Mouse (Mus musculus): ENCODE measurements around the gene Med24. TPM values are rescaled to one million over a fixed set of nuclear protein-coding genes. Genes with fewer than 3 reads are reported as not detected.

The Med24 gene
- polyA plus RNA-seq, 1 experiment from 2014 or later, result 31.6 TPM

- Histone ChIP-seq H3K27me3 (ENCODE audit: control insufficient read depth, insufficient read depth, low read length) (no peaks in the 10 kb centered on the region), H3K4me3 (ENCODE audit: low read depth, low read length) (no peak overlapping the region), H3K9ac (ENCODE audit: low read depth, low read length) (no peak overlapping the region), H3K9me3 (replicated peaks; ENCODE audit: control insufficient read depth, low read length) (no peaks in the 10 kb centered on the region), H3K36me3 (ENCODE audit: control insufficient read depth, insufficient read depth, low read length) (peaks cover 12% of the 10 kb centered on the region), H3K4me1 (ENCODE audit: control insufficient read depth, insufficient read depth, low read length) (no peaks in the 10 kb centered on the region; the same call in 1 of the 2 replicates), H3K27ac (ENCODE audit: low read depth, low read length) (no peak overlapping the region), H3K4me2 (no peak overlapping the region)
- 81% methylated on average over 16 of the region's 16 CpGs for WGBS (ENCODE audit: insufficient replicate concordance)
- ATAC-seq (replicated peaks; ENCODE audit: insufficient number of reproducible peaks, low FRiP score, low TSS enrichment), result no peak
Measured at GRCm38 (mm10) chr11:98698849-98699640, 30.2 kb downstream of the Med24 start.

GRCm38 (mm10) chr11:98697225-98697624, 32.0 kb downstream of the Med24 start:
- WGBS (ENCODE audit: insufficient replicate concordance), result 87% methylated on average over 12 of the region's 12 CpGs

DNA sequence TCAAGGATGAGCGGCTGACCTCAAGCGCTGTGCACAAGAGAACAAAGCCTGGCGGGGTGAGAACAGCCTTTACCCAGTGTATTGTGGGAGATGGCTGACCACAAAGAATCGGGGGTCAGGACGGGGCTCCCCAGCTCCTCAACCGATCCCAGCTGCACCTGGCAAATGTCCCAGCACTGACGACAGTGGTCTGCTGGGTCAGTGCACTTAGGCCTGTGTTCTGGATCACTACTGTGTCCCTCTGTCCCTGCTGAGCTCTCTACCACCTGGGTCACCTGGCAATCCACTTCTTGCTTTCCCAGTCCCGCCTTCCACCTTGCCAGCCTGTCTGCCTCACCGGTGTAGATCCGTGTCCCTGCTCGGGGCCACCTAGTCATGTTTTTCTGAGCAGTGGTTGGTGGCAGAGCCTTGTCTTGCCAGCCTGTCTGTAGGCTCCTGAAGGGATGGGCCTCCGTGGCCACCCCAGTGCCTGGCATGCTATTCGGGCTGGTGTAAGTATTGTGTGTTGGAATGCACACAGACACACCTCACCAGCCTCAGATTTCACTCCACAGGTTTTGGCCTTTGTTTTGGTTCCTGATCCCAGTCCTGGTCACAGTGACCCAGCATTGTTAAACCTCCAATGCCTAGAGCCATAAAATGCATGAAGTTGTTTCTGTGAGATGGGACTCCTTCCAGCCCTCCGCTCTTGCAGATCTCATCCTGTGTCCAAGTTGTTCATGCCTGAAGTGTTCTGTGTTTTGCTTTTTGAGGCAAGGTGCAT, 32.6 kb downstream of the Med24 start:
- Histone ChIP-seq H3K36me3 (ENCODE audit: control insufficient read depth, insufficient read depth, low read length) (peaks cover 21% of the 10 kb centered on the region), H3K4me2 (no peak overlapping the region), H3K9me3 (replicated peaks; ENCODE audit: control insufficient read depth, low read length) (no peaks in the 10 kb centered on the region), H3K9ac (ENCODE audit: low read depth, low read length) (no peak overlapping the region), H3K27me3 (ENCODE audit: control insufficient read depth, insufficient read depth, low read length) (no peaks in the 10 kb centered on the region), H3K27ac (ENCODE audit: low read depth, low read length) (no peak overlapping the region), H3K4me3 (ENCODE audit: low read depth, low read length) (no peak overlapping the region), H3K4me1 (ENCODE audit: control insufficient read depth, insufficient read depth, low read length) (no peaks in the 10 kb centered on the region; the same call in 1 of the 2 replicates)
- WGBS (ENCODE audit: insufficient replicate concordance), result 83% methylated on average over 14 of the region's 14 CpGs
- no peak for ATAC-seq (replicated peaks; ENCODE audit: insufficient number of reproducible peaks, low FRiP score, low TSS enrichment)

More at GRCm38 (mm10) chr11:98697225-98697624, 32.0 kb downstream of the Med24 start:
- no peak overlapping the region for H3K27ac ChIP-seq (ENCODE audit: low read depth, low read length)
- ATAC-seq (replicated peaks; ENCODE audit: insufficient number of reproducible peaks, low FRiP score, low TSS enrichment), result no peak
- H3K4me1 ChIP-seq (ENCODE audit: control insufficient read depth, insufficient read depth, low read length), result no peaks in the 10 kb centered on the region; the same call in 1 of the 2 replicates
- H3K9me3 ChIP-seq (replicated peaks; ENCODE audit: control insufficient read depth, low read length), result no peaks in the 10 kb centered on the region
- no peaks in the 10 kb centered on the region for H3K27me3 ChIP-seq (ENCODE audit: control insufficient read depth, insufficient read depth, low read length)
- H3K36me3 ChIP-seq (ENCODE audit: control insufficient read depth, insufficient read depth, low read length), result peaks cover 21% of the 10 kb centered on the region
- no peak overlapping the region for H3K9ac ChIP-seq (ENCODE audit: low read depth, low read length)
- no peak overlapping the region for H3K4me2 ChIP-seq
- no peak overlapping the region for H3K4me3 ChIP-seq (ENCODE audit: low read depth, low read length)

DNA sequence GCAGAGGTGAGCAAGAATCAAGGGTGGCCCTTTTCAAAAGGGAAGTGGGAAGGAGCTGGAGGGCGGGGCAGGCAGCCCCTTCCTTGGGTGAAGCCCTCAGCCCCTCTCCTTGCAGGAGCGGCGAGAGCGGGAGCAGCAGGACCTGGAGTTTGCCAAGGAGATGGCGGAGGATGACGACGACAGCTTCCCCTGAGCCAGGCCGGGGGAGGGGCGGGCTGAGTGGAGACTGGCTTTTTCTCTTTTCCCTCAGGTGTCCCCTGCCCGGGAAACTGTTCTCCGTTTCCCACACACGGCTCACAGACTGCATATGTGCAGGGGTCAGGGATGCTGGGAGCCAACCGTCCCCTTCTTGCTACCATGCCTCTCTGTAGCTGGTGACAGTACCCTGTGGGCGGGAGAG, 33.8 kb downstream of the Med24 start:
- no peaks in the 10 kb centered on the region for H3K27me3 ChIP-seq (ENCODE audit: control insufficient read depth, insufficient read depth, low read length)
- H3K4me2 ChIP-seq, result no peak overlapping the region
- no peak for ATAC-seq (replicated peaks; ENCODE audit: insufficient number of reproducible peaks, low FRiP score, low TSS enrichment)
- H3K27ac ChIP-seq (ENCODE audit: low read depth, low read length), result no peak overlapping the region
- H3K4me3 ChIP-seq (ENCODE audit: low read depth, low read length), result no peak overlapping the region
- peaks cover 30% of the 10 kb centered on the region for H3K36me3 ChIP-seq (ENCODE audit: control insufficient read depth, insufficient read depth, low read length)
- H3K9me3 ChIP-seq (replicated peaks; ENCODE audit: control insufficient read depth, low read length), result no peaks in the 10 kb centered on the region
- 75% methylated on average over 14 of the region's 14 CpGs for WGBS (ENCODE audit: insufficient replicate concordance)
- no peaks in the 10 kb centered on the region; the same call in 1 of the 2 replicates for H3K4me1 ChIP-seq (ENCODE audit: control insufficient read depth, insufficient read depth, low read length)
- H3K9ac ChIP-seq (ENCODE audit: low read depth, low read length), result no peak overlapping the region

DNA sequence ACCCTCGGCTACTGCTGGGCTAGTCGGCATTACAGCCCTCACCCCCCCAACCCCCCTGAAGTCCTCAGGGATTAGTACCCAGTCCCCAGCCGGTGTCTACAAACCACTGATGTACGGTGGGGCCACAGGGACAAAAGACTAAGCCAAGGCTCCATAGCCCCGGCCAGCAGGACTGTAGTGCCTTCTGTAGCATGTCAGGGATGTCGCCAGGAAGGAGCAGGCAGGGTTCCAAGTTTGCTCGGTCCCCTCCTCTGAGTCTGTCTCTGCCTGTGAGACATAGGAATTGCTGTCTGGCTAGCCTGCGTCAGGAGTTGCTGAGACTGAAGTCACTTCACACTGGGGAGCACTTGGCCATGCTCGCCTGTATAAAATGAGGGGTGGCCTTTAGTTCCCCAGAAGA, 34.9 kb downstream of the Med24 start:
- Histone ChIP-seq H3K4me1 (ENCODE audit: control insufficient read depth, insufficient read depth, low read length) (no peaks in the 10 kb centered on the region), H3K4me2 (no peak overlapping the region), H3K27me3 (ENCODE audit: control insufficient read depth, insufficient read depth, low read length) (no peaks in the 10 kb centered on the region), H3K9me3 (replicated peaks; ENCODE audit: control insufficient read depth, low read length) (no peaks in the 10 kb centered on the region), H3K9ac (ENCODE audit: low read depth, low read length) (no peak overlapping the region), H3K27ac (ENCODE audit: low read depth, low read length) (no peak overlapping the region), H3K36me3 (ENCODE audit: control insufficient read depth, insufficient read depth, low read length) (peaks cover 36% of the 10 kb centered on the region), H3K4me3 (ENCODE audit: low read depth, low read length) (no peak overlapping the region)
- ATAC-seq (replicated peaks; ENCODE audit: insufficient number of reproducible peaks, low FRiP score, low TSS enrichment), result no peak
- 86% methylated on average over 9 of the region's 9 CpGs for WGBS (ENCODE audit: insufficient replicate concordance)

- H3K27me3 ChIP-seq (ENCODE audit: control insufficient read depth, insufficient read depth, low read length), result no peaks in the 10 kb centered on the region
- H3K27ac ChIP-seq (ENCODE audit: low read depth, low read length), result no peak overlapping the region
- no peak for ATAC-seq (replicated peaks; ENCODE audit: insufficient number of reproducible peaks, low FRiP score, low TSS enrichment)
- H3K4me1 ChIP-seq (ENCODE audit: control insufficient read depth, insufficient read depth, low read length), result no peaks in the 10 kb centered on the region
- H3K9me3 ChIP-seq (replicated peaks; ENCODE audit: control insufficient read depth, low read length), result no peaks in the 10 kb centered on the region
- WGBS (ENCODE audit: insufficient replicate concordance), result 90% methylated on average over 9 of the region's 9 CpGs
- H3K4me3 ChIP-seq (ENCODE audit: low read depth, low read length), result no peak overlapping the region
- peaks cover 36% of the 10 kb centered on the region for H3K36me3 ChIP-seq (ENCODE audit: control insufficient read depth, insufficient read depth, low read length)
- H3K4me2 ChIP-seq, result no peak overlapping the region
- H3K9ac ChIP-seq (ENCODE audit: low read depth, low read length), result no peak overlapping the region
Measured at GRCm38 (mm10) chr11:98693746-98694145, 35.5 kb downstream of the Med24 start.

GRCm38 (mm10) chr11:98693201-98693600, 36.0 kb downstream of the Med24 start:
- H3K36me3 ChIP-seq (ENCODE audit: control insufficient read depth, insufficient read depth, low read length), result peaks cover 39% of the 10 kb centered on the region
- no peaks in the 10 kb centered on the region for H3K27me3 ChIP-seq (ENCODE audit: control insufficient read depth, insufficient read depth, low read length)
- no peak overlapping the region for H3K4me3 ChIP-seq (ENCODE audit: low read depth, low read length)
- WGBS (ENCODE audit: insufficient replicate concordance), result 74% methylated on average over 13 of the region's 13 CpGs
- no peak overlapping the region for H3K27ac ChIP-seq (ENCODE audit: low read depth, low read length)
- H3K9ac ChIP-seq (ENCODE audit: low read depth, low read length), result no peak overlapping the region
- no peak overlapping the region for H3K4me2 ChIP-seq
- no peak for ATAC-seq (replicated peaks; ENCODE audit: insufficient number of reproducible peaks, low FRiP score, low TSS enrichment)
- no peaks in the 10 kb centered on the region for H3K4me1 ChIP-seq (ENCODE audit: control insufficient read depth, insufficient read depth, low read length)
- no peaks in the 10 kb centered on the region for H3K9me3 ChIP-seq (replicated peaks; ENCODE audit: control insufficient read depth, low read length)

DNA sequence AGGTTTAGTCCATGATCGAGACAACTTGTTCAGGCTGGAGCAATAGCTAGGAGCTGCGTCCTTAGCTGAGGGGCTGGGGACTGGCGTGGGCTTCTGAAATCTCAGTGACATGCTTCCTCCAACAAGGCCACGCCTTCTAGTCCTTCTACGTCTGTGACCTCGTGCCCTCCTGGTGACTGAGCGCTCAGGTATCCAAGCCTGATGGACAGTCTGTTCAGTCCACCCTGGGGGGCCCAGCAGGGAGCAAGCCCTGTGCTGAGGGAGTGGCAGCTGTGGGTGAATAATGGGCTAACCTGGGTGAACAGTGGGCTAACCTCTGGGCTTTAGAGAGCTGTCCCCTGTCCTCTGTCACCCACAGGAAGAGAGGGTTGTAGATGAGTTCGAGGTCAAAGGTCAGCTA, 41.2 kb downstream of the Med24 start:
- no peak for ATAC-seq (replicated peaks; ENCODE audit: insufficient number of reproducible peaks, low FRiP score, low TSS enrichment)
- Histone ChIP-seq H3K9ac (ENCODE audit: low read depth, low read length) (no peak overlapping the region), H3K27me3 (ENCODE audit: control insufficient read depth, insufficient read depth, low read length) (no peaks in the 10 kb centered on the region), H3K36me3 (ENCODE audit: control insufficient read depth, insufficient read depth, low read length) (peaks cover 42% of the 10 kb centered on the region), H3K9me3 (replicated peaks; ENCODE audit: control insufficient read depth, low read length) (no peaks in the 10 kb centered on the region), H3K4me1 (ENCODE audit: control insufficient read depth, insufficient read depth, low read length) (peaks cover 7% of the 10 kb centered on the region; the same call in 1 of the 2 replicates), H3K4me2 (no peak overlapping the region), H3K4me3 (ENCODE audit: low read depth, low read length) (no peak overlapping the region), H3K27ac (ENCODE audit: low read depth, low read length) (no peak overlapping the region)
- WGBS (ENCODE audit: insufficient replicate concordance), result 88% methylated on average over 8 of the region's 8 CpGs
